Mouse (Mus musculus) layer of hippocampus, postnatal 36 days (tissue): ENCODE data around the gene Recql5. TPM values are rescaled to one million over a fixed set of nuclear protein-coding genes. Genes with fewer than 3 reads are reported as not detected.
A peak's percentile ranks its signal among the peaks of the same experiment; 100 is the strongest.
"Not testable (repeated sequence)": the region's sequence is repeated elsewhere in the genome, so short reads cannot be mapped to it uniquely, and the experiment has no call there.

Source experiments
- DNase-seq, 2 experiments: peaks; one replicate each; pipeline ENCODE4 v3.0.0; 2022
- total RNA-seq, 2 experiments: library from RNA; stranded (reverse); gene quantifications; 2 replicates each; pipeline ENCODE4 v1.2.3; 2021

The Recql5 gene
- total RNA-seq, 2 experiments from 2014 or later: 30.4 to 35.1 TPM

DNA sequence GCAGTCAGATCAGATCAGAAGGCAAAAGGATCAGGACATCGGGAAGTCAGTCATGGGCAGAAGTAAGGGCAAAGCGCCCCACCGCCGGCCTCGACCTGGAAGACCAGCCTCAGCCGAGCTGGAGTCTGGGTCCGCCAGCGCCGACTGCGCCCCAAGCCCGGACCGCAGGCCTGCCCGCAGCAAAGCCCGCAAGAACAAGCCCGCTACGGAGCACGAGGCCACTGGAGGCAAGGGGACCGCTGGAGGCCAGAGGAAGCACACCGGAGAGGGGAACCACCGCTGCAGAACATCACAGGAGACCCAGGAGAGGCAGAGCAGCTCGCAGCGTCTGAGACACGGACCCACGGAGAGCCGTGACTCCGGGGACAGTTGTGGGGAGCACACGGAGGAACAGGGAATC is 74.9 kb downstream of the Recql5 start, which contains the start of gene Myo15b:
Myo15b (plus strand) TSS at position 53 of the 400 bp plus-strand sequence.
- DNase-seq: no peak

DNA sequence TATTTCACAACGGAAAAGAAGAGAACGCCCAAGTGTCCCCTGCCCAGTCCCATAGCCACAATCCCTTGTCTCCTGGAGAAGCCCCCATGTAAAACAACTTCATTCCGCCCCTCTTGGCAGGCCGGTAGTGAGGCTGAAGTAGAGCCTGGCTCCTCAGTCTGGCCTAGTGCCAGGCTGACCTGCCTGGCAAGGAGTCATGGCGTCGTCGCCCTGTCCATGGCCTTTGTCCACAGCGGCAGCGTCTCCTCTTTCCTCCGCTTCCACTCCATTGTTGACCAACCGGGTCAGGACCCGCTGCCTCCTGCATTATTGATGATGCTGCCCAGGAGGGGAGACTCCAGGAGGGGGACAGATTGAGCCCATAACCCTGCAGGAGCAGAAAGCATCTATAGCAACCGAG is 75.3 kb downstream of the Recql5 start:
- no peak for DNase-seq

DNA sequence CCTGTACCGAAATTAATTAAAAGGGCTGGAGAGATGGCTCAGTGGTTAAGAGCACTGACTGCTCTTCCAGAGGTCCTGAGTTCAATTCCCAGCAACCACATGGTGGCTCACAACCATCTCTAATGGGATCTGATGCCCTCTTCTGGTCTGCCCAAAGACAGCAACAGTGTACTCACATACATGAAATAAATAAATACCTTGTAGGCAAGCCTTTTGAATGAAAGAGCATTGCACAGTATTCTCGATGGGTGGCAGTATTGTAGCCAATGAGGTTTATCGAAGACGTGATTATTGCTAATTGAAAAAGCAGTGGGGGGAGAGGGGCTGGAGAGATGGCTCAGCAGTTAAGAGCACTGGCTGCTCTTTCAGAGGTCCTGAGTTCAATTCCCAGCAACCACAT is 76.1 kb downstream of the Recql5 start:
- not testable (repeated sequence) for DNase-seq

DNA sequence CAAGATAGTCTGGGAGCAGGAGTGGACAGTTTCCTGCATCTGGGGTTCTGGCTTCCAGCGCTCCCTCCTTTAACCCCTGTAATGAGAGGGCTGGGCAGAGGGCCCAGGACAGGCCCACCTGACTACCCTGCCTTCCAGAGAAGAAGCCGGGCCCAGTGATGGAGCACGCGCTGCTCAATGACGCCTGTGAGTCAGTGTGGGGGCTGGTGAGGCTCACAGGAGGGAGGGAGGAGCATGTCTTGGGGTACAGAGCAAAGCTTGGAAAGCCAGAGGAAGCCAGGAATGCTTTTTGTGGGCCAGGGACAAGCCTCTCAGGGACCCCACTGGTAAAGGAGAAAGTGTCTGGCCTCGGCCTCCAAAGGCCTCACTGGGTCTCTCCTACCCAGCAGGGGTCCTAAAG is 78.6 kb downstream of the Recql5 start:
- DNase-seq: peak in 1 of 2 experiments; percentile 9

DNA sequence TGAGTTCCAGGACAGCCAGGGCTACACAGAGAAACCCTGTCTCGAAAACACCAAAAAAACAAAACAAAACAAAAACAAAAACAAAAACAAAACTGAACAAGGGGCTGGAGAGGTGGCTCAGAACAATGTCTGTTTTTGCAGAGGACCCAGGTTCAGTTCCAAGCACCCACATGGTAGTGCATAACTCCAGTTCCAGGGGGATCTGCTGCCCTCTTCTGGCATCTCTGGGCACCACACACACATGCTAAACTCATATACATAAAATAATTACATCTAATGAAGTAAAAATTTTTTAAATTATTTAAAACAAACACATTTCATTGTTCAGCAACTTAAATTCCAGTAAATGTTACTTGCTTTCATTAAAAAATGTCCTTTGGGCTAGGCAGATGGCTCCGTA is 87.5 kb downstream of the Recql5 start:
- no peak for DNase-seq

DNA sequence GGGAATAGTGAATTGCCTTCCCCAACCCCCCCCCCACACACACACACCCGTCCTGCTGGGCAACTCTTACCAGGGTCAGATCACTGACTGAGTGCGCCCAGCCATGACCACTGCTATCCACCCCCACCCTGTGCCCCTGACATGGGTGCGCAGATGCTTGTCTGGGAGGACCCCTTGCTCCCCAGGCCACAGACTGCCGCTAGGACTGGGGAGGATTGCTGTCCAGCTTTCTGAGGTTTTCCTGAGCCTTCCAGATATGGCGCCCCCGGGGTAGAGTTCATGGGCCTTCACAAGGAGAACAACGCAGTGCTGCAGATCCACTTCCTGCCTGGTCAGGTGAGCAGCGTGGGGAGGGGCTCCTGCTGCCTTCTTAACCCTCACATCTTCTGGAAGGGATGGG is 89.0 kb downstream of the Recql5 start:
- no peak for DNase-seq

DNA sequence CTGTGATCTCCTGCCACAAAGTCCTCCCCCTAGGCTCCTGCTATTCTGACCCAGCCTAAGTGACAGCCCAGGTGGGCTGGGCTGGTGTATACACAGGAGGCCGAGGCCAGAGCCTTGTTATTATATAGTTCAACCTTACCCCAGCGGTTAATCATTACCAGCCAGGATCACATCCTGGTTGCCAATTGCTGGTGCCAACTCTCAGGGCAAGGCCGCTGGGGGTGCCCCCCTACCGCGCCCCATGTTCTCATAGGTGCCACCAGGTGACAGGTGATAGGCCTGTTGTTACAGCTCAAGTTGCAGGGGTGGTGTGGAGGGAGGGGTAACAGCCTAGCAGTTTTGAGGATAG is 89.4 kb downstream of the Recql5 start:
- DNase-seq: no peak

DNA sequence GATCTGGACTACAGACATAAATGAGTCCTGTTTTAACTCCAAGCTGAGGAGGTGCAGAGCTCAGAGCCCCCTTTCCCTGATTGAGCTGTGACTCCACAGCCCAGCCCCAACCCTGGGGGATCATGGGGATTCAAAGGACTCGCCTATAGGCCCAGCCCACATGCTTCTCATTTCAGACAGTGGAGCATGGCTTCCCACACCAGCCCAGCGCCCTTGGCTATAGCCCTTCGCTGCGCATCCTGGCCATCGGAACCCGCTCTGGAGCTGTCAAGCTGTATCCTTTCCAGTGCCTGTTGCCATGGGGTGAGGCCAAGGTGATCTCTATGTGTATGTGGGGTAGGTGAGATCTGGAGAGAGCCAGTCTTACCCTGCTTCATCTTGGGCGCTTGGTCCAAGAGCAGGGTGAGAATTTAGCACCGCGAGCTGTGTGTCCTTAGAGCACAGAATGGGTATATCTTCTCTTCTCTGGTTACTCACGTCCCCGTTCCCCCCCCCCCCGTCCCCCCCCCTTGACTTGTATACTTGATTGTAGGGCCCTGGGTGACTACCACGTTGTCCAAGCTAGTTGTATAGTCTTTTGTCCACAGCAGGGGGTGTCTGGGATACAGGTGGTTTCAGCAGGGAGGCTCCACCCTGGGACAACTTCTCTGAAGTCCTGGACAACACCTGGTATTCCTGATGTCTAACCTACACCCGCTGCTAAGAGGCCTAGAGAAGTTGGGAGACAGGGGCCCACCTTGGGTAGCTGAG is 90.0 kb downstream of the Recql5 start:
- DNase-seq: no peak

Other genes starting within 250 kb of the Recql5 start
- gene Grb2, start 224.9 kb downstream of the Recql5 start, total RNA-seq: 100 to 1,000 TPM; 181 to 192 TPM
- gene Tmem94, start 168.0 kb downstream of the Recql5 start, total RNA-seq: 10 to 100 TPM; 49.6 to 50.1 TPM
- gene Caskin2, start 119.8 kb downstream of the Recql5 start, total RNA-seq: 10 to 100 TPM; 19.5 to 19.6 TPM
- 10 to 100 TPM; 12.0 to 12.7 TPM for gene Tsen54, start 118.8 kb downstream of the Recql5 start, total RNA-seq
- gene Llgl2, start 109.4 kb downstream of the Recql5 start, total RNA-seq: 1 to 10 TPM; 1.2 to 2.4 TPM
- under 1 TPM in 1 of 2 experiments, not detected in 1; 0.20 TPM for gene Myo15b, start 75.1 kb downstream of the Recql5 start, total RNA-seq
- under 1 TPM in 1 of 2 experiments, not detected in 1; 0.72 TPM for gene Smim5, start 33.5 kb downstream of the Recql5 start, total RNA-seq
- not detected for gene Smim6, start 21.5 kb downstream of the Recql5 start, total RNA-seq
- 10 to 100 TPM; 52.2 to 58.2 TPM for gene Sap30bp, start 195 bp downstream of the Recql5 start, total RNA-seq
- gene Itgb4, start 41.2 kb upstream of the Recql5 start, total RNA-seq: 1 to 10 TPM; 8.2 to 9.7 TPM
- 10 to 100 TPM; 13.4 to 14.2 TPM for gene Galk1, start 79.2 kb upstream of the Recql5 start, total RNA-seq
- gene H3f3b, start 94.5 kb upstream of the Recql5 start, total RNA-seq: 100 to 1,000 TPM; 263 to 275 TPM
- 10 to 100 TPM; 19.4 to 21.9 TPM for gene Unk, start 96.8 kb upstream of the Recql5 start, total RNA-seq
- 1 to 10 TPM; 1.9 to 2.4 TPM for gene Unc13d, start 144.5 kb upstream of the Recql5 start, total RNA-seq
- gene Wbp2, start 153.5 kb upstream of the Recql5 start, total RNA-seq: 100 to 1,000 TPM; 402 to 404 TPM
- 1 to 10 TPM; 4.4 to 4.6 TPM for gene Trim47, start 193.7 kb upstream of the Recql5 start, total RNA-seq
- gene Trim65, start 197.7 kb upstream of the Recql5 start, total RNA-seq: 1 to 10 TPM; 7.1 to 8.0 TPM
- gene Mrpl38, start 205.4 kb upstream of the Recql5 start, total RNA-seq: 10 to 100 TPM; 55.1 to 58.2 TPM
- 10 to 100 TPM; 80.9 to 95.6 TPM for gene Fbf1, start 234.7 kb upstream of the Recql5 start, total RNA-seq